Mouse (Mus musculus) forebrain, embryonic 11.5 days (tissue): Measurements from ENCODE around the gene Fcrl6. TPM values are rescaled to one million over a fixed set of nuclear protein-coding genes. Genes with fewer than 3 reads are reported as not detected.

ENCODE experiments used
- ATAC-seq: fragments of 200-750 bp; cut with Nextera tagmentation; replicated peaks from 2 replicates; pipeline ENCODE4 v1.8.0; 2017; ENCODE audit warnings: moderate TSS enrichment; ENCODE audit not compliant: low FRiP score
- DNase-seq: peaks from one replicate; pipeline ENCODE4 v3.0.0-alpha.2; 2017; ENCODE audit warnings: low spot score
- H3K27ac ChIP-seq: fragments of 300-500 bp; sonication (generic); 2 replicates; pipeline ENCODE4 v1.5.1; 2014; ENCODE audit warnings: low read depth, low read length
- H3K27me3 ChIP-seq: fragments of 300-500 bp; sonication (generic); 2 replicates; pipeline ENCODE4 v1.6.1; 2014; ENCODE audit warnings: mild to moderate bottlenecking, low read length, mixed read lengths; ENCODE audit not compliant: control insufficient read depth, insufficient read depth
- H3K36me3 ChIP-seq: fragments of 300-500 bp; sonication (generic); 2 replicates; pipeline ENCODE4 v1.6.1; 2014; ENCODE audit warnings: mild to moderate bottlenecking, low read length, moderate library complexity, mixed read lengths; ENCODE audit not compliant: control insufficient read depth, insufficient read depth
- H3K4me1 ChIP-seq: fragments of 300-500 bp; sonication (generic); replicated peaks from 2 replicates; pipeline ENCODE4 v1.6.1; 2014; ENCODE audit warnings: low read length, mixed read lengths; ENCODE audit not compliant: control insufficient read depth, insufficient read depth
- H3K4me2 ChIP-seq: fragments of 300-500 bp; sonication (generic); 2 replicates; pipeline ENCODE4 v1.6.1; 2014; ENCODE audit warnings: low read depth, mild to moderate bottlenecking, low read length, moderate library complexity, mixed read lengths; ENCODE audit not compliant: severe bottlenecking
- H3K4me3 ChIP-seq: fragments of 300-500 bp; sonication (generic); 2 replicates; pipeline ENCODE4 v1.5.1; 2014; ENCODE audit warnings: low read depth, low read length
- H3K9ac ChIP-seq: fragments of 300-500 bp; sonication (generic); 2 replicates; pipeline ENCODE4 v1.6.1; 2014; ENCODE audit warnings: low read length
- H3K9me3 ChIP-seq: fragments of 300-500 bp; sonication (generic); 2 replicates; pipeline ENCODE4 v1.6.1; 2016; ENCODE audit warnings: low read length, mixed read lengths; ENCODE audit not compliant: control insufficient read depth
- WGBS: fragments of 180-500 bp; shearing (Covaris S2); extraction: QIAGEN DNeasy Blood & Tissue Kit; methylation state at CpG from one replicate; pipeline ENCODE4 v1.1.7; 2014; 5-methylcytosine and 5-hydroxymethylcytosine counted together
- polyA plus RNA-seq: library from polyadenylated mRNA; unstranded; fragments of >200 nt; fragmentation: Nextera tagmentation; extraction: Ambion mirVana; gene quantifications from 2 replicates; pipeline ENCODE4 v1.2.1, GENCODE M21; 2014

The Fcrl6 gene
- polyA plus RNA-seq, result 0.19 TPM in 1 of 2 replicates, not detected in the other

DNA sequence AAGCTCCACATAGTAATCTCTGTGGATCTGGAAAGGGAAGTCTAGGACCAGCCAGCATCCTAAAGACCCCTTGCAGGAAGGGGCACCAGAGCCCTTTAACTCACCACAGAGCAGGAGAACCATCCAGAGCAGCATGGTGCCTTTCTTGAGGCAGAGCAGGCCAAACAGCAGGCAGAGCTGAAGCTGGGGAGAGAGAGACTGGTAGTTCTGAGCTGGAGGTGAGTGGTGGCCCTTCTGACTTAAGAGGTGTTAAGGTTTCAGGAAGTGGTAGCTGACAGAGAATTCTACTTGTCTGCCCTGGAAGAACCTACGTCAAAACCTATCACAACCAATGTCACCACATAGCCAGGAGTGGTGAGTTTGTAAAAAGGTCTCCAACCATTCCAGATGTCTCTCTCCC, at the start of gene Fcrl6:
Gene Fcrl6, minus strand, starts transcription at position 226 of the 400 bp plus-strand sequence.
- WGBS, result 81% methylated on average over 1 of the region's 1 CpGs
- H3K4me3 ChIP-seq, result no peak within 1 kb of the TSS
- H3K9ac ChIP-seq, result no peak within 1 kb of the TSS
- no peaks in the 10 kb centered on the region for H3K9me3 ChIP-seq
- no peak within 1 kb of the TSS for H3K4me2 ChIP-seq
- H3K36me3 ChIP-seq, result no peaks in the 10 kb centered on the region
- DNase-seq (peak; percentile 40), ATAC-seq (no peak)
- H3K27ac ChIP-seq, result no peak within 1 kb of the TSS
- no peaks in the 10 kb centered on the region for H3K4me1 ChIP-seq
- no peaks in the 10 kb centered on the region for H3K27me3 ChIP-seq

DNA sequence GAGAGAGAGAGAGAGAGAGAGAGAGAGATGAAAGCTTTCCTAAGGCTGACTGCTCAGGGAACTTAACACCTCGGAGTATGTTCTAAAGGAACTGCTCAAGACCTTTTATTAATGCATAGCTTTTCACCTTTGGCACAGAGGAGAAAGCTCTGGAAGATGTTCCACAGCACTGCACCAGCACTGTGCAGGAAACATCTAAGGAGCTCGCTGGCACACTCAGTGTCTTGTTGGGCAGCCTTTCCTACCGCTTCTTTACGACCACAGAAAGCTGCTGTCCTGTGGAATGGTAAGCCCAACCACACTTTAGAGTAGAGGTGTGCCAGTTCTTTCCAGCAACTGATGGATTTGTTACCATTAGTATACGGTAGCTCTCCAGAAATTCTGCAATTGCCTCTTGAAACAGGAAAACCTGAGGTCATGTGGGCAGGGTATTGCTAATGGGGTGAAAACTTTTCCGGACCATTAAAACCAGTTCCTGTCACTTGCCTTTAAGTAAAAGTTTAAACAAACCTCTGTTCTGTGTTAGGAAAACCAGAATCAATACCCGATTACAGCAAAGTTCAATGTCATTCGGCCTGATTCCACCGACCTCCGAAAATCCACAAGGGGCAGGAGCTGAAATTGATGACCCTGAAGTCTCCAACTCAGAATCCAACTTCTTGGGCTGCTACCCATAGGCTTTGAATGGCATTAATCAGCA, 49.1 kb upstream of the Fcrl6 start:
- Histone ChIP-seq H3K4me2 (no peak overlapping the region), H3K4me3 (no peak overlapping the region), H3K9ac (no peak overlapping the region), H3K27ac (no peak overlapping the region), H3K27me3 (no peaks in the 10 kb centered on the region), H3K4me1 (no peaks in the 10 kb centered on the region), H3K36me3 (no peaks in the 10 kb centered on the region), H3K9me3 (no peaks in the 10 kb centered on the region)
- no peak for ATAC-seq
- no peak for DNase-seq
- 87% methylated on average over 10 of the region's 10 CpGs for WGBS

GRCm38 (mm10) chr1:172650519-172651287, 48.4 kb upstream of the Fcrl6 start:
- no peak overlapping the region for H3K9ac ChIP-seq
- H3K4me1 ChIP-seq, result no peaks in the 10 kb centered on the region
- no peaks in the 10 kb centered on the region for H3K36me3 ChIP-seq
- 64% methylated on average over 8 of the region's 8 CpGs for WGBS
- DNase-seq (no peak), ATAC-seq (0 out of 2 replicates have a peak, but pooled peaks have one; percentile 23)
- no peaks in the 10 kb centered on the region for H3K27me3 ChIP-seq
- no peak overlapping the region for H3K4me2 ChIP-seq
- no peaks in the 10 kb centered on the region for H3K9me3 ChIP-seq
- no peak overlapping the region for H3K4me3 ChIP-seq
- no peak overlapping the region for H3K27ac ChIP-seq

- H3K9me3 ChIP-seq, result no peaks in the 10 kb centered on the region
- H3K4me3 ChIP-seq, result no peak overlapping the region
- DNase-seq (no peak), ATAC-seq (no peak)
- no peak overlapping the region for H3K9ac ChIP-seq
- no peaks in the 10 kb centered on the region for H3K36me3 ChIP-seq
- no peak overlapping the region for H3K27ac ChIP-seq
- H3K4me2 ChIP-seq, result no peak overlapping the region
- 91% methylated on average over 9 of the region's 9 CpGs for WGBS
- no peaks in the 10 kb centered on the region for H3K4me1 ChIP-seq
- no peaks in the 10 kb centered on the region for H3K27me3 ChIP-seq
Observed at GRCm38 (mm10) chr1:172649396-172649795, 47.0 kb upstream of the Fcrl6 start.

- H3K4me3 ChIP-seq, result no peak overlapping the region
- H3K27ac ChIP-seq, result no peak overlapping the region
- H3K4me2 ChIP-seq, result no peak overlapping the region
- no peak for DNase-seq
- no peak for ATAC-seq
- no peaks in the 10 kb centered on the region for H3K4me1 ChIP-seq
- no peaks in the 10 kb centered on the region for H3K27me3 ChIP-seq
- no peaks in the 10 kb centered on the region for H3K36me3 ChIP-seq
- H3K9me3 ChIP-seq, result no peaks in the 10 kb centered on the region
- 40% methylated on average over 4 of the region's 4 CpGs for WGBS
- no peak overlapping the region for H3K9ac ChIP-seq
Observed at GRCm38 (mm10) chr1:172647236-172647635, 44.9 kb upstream of the Fcrl6 start.

DNA sequence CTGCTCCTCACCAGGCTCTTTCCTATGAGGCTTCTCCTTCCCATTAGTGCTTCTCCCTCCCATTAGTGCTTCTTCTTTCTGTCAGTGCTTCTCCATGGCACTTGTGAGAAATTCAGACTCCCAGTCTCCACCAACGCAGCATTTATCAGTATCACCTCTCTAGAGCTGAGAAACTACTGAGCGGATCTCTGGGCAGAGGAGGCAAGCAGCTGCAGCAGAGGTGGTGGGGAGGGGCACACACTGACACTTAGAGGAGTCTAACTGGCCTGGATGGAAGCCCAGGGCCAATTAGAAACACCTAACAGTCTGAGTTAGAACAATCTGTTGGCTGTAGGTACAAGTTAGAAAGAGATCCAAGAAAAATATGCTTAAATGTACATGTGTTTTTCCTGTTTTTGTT, 36.4 kb upstream of the Fcrl6 start:
- 88% methylated on average over 2 of the region's 2 CpGs for WGBS
- no peaks in the 10 kb centered on the region for H3K27me3 ChIP-seq
- ATAC-seq (no peak), DNase-seq (no peak)
- no peak overlapping the region for H3K9ac ChIP-seq
- H3K9me3 ChIP-seq, result no peaks in the 10 kb centered on the region
- H3K4me3 ChIP-seq, result no peak overlapping the region
- H3K27ac ChIP-seq, result no peak overlapping the region
- H3K4me1 ChIP-seq, result no peaks in the 10 kb centered on the region
- no peak overlapping the region for H3K4me2 ChIP-seq
- no peaks in the 10 kb centered on the region for H3K36me3 ChIP-seq

DNA sequence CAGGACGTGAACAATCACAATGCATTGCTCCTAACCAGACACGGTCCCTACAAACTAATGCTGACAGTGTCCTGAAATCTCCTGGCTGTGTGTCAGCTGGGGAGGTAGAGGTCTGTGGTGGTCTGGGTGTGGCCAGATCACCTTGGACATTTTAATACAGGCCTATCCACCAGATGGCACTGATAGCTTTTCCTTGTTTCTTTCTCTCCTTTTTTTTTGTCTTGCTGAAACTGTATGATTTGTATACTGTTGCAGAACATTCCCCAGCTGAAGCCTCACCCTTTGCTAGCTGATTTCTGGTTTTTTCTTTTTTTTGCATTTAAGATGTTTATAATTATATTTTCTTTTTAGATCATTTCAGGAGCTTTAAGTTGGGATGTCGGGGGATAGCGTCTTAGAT, 35.5 kb upstream of the Fcrl6 start:
- H3K9me3 ChIP-seq, result no peaks in the 10 kb centered on the region
- no peak overlapping the region for H3K9ac ChIP-seq
- no peak for DNase-seq
- no peaks in the 10 kb centered on the region for H3K36me3 ChIP-seq
- no peak overlapping the region for H3K4me2 ChIP-seq
- H3K27me3 ChIP-seq, result no peaks in the 10 kb centered on the region
- 74% methylated on average over 4 of the region's 4 CpGs for WGBS
- H3K4me3 ChIP-seq, result no peak overlapping the region
- H3K4me1 ChIP-seq, result no peaks in the 10 kb centered on the region
- no peak for ATAC-seq
- H3K27ac ChIP-seq, result no peak overlapping the region

DNA sequence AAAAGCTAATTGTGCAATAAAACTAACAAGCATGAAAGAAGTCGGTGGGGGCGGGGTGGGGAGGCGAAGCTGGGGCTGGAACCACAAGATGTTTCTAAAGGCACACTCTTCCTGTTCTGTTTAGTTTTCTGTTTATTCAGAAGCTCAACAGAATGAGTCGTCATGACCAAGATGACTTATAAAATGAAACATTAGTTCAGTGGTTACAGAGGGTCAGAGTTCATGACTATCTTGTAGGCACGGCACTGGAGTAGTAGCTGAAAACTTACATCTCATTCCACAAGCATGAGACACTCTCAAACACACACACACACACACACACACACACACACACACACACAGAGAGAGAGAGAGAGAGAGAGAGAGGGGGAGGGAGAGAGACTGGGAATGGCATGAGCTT, 33.9 kb upstream of the Fcrl6 start:
- Histone ChIP-seq H3K27me3 (no peaks in the 10 kb centered on the region), H3K27ac (no peak overlapping the region), H3K4me1 (no peaks in the 10 kb centered on the region), H3K9me3 (no peaks in the 10 kb centered on the region), H3K36me3 (no peaks in the 10 kb centered on the region), H3K4me2 (no peak overlapping the region), H3K4me3 (no peak overlapping the region), H3K9ac (no peak overlapping the region)
- WGBS, result 84% methylated on average over 5 of the region's 5 CpGs
- no peak for ATAC-seq
- no peak for DNase-seq
